Mouse (Mus musculus): ENCODE measurements around the gene Abr.
A peak's percentile ranks its signal among the peaks of the same experiment; 100 is the strongest.

Abr gene

DNA sequence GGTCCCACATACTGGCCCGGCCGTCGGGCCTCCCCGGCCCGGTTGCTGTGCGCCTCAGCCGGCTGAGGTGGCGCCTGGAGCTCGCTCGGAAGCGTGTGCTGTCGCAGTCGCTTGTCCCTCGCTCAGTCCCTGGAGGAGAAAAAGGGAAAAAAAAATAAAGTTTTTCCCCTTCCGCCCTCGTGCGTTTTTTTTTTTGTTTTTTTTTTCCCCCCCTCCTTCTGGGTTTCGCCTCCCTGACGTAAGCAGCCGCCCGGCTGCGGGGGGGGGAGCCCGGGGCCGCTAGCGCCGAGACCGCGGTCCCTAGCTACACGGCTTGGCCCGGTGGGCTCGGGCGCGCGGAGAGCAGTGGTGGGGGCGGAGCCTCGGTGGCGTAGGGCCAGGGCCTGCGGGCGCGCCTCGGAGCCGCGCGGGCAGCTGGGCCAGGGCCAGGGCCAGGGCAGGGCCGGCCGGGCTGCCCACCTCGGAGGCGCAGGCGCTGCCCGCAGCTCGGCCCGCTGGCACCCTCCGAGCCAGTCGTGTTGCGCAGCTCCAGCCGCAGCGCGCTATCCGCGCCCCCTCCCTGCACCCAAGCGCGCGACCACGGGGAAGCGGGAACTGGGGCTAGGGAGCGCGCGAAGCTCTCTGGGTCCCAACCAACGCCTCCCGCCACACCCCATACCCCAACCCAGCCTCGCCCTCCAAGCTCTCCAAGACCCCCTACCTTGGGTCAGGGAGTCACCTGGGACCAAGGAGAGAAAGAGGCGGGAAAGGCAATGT, 1.3 kb upstream of the Abr start:
- DNase-seq (ENCODE audit: low spot score in 2 of 2) = peak in 1 of 2 experiments; percentile 33

- DNase-seq (ENCODE audit: low spot score in 2 of 2) = peak in 1 of 2 experiments; percentile 15
Measured at GRCm38 (mm10) chr11:76622566-76623205, 572 bp upstream of the Abr start.

DNA sequence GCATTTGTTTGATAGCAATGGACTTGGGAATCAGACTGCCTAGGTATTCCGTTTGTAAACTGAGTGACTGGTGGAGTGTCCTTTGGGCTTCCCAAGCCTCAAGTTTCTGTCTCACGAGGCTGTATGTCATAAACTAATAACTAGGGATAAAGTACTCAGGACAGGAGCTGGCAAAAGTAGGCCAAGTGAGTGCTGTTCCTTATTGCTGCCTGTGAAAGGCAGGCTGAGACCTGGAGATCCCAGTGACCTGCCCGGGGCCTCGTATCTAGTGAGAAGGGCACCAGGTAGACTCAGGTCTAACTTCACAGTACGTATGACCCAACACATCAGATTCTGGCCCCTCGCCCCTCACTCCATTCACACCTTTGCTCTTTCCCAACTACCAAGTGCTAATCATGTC, 4.0 kb downstream of the Abr start:
- no peak for DNase-seq (ENCODE audit: low spot score in 2 of 2)

DNA sequence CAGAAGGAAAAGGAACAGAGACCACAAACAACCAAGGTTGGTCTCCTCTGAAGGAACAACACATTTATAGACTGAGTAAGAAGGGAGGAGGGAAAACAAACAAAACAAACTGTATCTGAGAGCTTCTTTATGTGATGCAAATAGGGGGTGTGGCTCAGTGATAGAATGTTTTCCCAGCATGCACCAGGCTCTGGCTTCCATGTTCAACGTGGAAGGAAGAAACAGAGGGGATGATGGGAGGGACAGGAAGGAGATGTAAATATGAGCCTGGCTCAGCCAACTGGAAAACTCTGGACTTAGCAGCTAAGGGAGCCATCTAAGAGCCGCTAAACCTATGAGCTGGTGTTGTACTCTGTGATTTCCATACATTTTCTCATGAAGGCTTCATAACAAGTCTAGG, 7.9 kb downstream of the Abr start:
- DNase-seq (ENCODE audit: low spot score in 2 of 2) = no peak

- no peak for DNase-seq (ENCODE audit: low spot score in 2 of 2)
Measured at GRCm38 (mm10) chr11:76612638-76613104, 9.4 kb downstream of the Abr start.

- DNase-seq (ENCODE audit: low spot score in 2 of 2) = no peak
Measured at GRCm38 (mm10) chr11:76610948-76611347, 11.2 kb downstream of the Abr start.

DNA sequence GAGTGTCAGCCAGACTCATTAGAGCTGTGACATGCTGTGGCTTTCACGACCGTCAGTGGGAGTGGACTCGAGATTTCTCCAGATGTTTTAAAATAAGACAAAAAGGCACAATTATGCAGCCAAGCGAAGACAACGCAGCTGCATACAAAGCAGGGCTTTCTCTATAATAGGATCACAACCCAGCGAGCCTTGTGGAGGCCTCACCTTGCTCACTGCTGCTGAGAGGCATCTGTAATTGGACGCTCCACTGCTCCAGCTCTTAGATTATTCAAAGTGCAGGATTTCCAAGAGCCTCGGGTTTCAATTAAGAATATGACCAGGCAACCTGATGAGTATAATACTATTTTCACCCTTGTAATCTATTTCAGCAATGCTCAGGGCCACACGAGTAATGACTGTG, 15.6 kb downstream of the Abr start:
- DNase-seq (ENCODE audit: low spot score in 2 of 2) = no peak

GRCm38 (mm10) chr11:76599219-76599618, 22.9 kb downstream of the Abr start:
- DNase-seq (ENCODE audit: low spot score in 2 of 2) = no peak

DNA sequence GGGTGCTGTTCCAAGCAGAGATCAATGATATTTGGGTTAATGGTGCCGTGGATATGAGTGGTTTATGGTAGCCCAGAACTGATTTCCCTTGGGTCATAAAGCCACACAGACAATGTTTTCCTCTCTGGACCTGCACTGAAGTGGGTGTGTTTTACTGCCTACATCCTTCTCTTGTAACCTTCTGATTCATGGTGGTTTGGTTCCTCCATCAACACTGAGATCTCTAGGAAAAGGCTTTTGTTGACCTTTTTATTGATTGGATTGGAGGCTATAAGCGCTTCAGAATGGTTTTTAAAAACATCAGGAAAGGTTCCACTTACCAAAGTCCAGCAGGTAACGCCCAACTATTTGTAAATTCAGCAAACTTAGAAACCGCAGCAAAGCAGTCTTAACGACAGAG, 23.4 kb downstream of the Abr start:
- DNase-seq (ENCODE audit: low spot score in 2 of 2) = no peak

GRCm38 (mm10) chr11:76593620-76594326, 28.3 kb downstream of the Abr start:
- DNase-seq (ENCODE audit: low spot score in 2 of 2) = no peak

- no peak for DNase-seq (ENCODE audit: low spot score in 2 of 2)
Measured at GRCm38 (mm10) chr11:76589746-76590145, 32.4 kb downstream of the Abr start.

- no peak for DNase-seq (ENCODE audit: low spot score in 2 of 2)
Measured at GRCm38 (mm10) chr11:76588632-76589485, 33.3 kb downstream of the Abr start.

DNA sequence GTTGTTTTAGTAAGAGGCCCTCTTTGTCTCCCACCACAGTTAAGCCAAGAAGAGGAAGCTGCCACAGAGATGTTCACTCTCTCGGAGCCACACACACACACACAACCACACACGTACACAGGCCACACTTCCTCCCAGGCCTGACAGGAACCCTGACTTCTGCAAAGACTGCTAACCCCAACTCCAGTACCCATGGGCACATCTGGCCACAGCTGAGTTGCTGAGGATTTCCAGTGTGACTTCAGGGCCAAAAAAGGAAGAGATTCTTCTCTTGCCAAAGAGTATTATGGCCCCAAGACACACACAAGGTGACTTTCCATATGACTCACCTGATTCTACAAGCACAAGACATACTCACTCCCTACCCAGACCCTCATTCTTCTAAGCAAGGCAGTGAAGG, 34.1 kb downstream of the Abr start:
- no peak for DNase-seq (ENCODE audit: low spot score in 2 of 2)

- no peak for DNase-seq (ENCODE audit: low spot score in 2 of 2)
Measured at GRCm38 (mm10) chr11:76587333-76587732, 34.8 kb downstream of the Abr start.

DNA sequence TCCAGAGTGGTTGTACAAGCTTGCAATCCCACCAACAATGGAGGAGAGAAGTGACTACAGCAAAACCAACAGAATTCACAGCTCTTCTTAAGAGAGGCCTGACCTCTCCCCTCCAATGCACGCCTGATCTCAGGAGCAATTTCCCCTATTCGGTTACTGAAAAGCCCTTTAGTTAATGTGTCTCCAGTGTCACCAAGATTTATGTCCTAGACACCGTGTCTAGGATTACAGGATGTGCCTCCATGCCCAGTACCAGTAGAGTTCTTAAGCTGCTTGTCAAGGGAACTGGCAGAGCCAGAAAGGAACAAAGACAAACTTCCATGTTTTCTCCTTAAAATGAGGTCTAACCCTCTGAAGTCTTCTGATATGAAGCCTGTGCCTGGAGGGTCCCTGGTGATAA, 36.0 kb downstream of the Abr start:
- no peak for DNase-seq (ENCODE audit: low spot score in 2 of 2)

DNA sequence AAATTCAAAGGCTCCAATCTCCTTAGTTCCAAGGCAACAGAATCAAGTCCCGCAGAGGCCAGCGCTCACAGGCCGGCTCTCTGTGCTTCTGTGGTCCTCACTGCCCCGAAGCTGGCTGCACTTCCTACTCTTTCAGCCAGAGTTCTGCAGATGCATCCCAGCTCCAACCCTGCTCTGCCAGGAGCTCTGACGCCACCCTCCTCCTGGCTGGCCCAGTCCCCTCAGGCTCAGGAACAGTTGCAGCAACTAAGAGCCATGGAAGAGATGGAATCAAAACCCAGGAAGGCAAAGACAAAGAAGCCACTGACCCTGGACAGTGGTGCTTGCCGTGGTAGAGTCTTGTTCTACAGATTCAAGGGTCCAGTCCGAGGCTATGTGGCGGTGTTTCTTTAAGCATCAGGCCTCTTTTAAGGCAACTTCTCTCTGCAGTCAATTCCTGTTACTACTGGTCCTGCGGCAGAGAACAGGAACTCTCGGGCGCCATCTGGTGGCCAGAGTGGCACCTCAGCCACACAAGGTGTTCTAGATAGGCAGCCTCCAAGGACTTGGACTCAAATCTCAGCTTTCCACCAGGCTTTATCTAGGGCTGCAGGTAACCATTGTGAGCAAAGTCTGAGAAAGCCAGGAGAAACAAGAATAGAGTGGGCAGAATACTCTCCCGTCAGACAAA, 44.4 kb downstream of the Abr start:
- peak; percentile 55 to 89 for DNase-seq (ENCODE audit: low spot score in 2 of 2)

DNA sequence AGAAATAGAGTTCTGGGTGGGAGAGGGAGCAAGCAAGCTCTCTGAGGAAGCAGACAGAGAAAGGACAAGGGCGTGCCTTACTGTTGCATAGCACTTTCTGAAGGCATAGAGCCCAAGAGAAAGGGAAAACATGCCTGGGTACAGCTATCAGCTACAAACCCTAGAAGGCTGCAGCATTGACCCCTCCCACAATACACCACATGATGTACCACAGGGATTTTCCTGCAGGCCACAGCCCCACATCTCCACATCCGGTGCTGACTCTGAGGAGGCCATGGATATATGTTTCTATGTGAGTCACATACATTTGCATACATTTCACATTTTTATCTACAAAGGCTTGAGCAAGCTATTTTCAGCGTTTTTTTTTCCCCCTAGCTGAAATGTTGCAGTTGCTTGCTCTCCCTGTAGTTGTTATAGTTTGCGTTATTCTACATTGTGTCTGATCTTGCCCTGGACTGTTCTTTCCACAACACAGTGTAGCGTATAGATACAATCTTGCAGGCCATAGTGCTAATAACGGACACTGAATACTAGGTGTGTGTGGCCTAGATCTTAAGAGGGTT, 49.2 kb downstream of the Abr start:
- no peak for DNase-seq (ENCODE audit: low spot score in 2 of 2)

DNA sequence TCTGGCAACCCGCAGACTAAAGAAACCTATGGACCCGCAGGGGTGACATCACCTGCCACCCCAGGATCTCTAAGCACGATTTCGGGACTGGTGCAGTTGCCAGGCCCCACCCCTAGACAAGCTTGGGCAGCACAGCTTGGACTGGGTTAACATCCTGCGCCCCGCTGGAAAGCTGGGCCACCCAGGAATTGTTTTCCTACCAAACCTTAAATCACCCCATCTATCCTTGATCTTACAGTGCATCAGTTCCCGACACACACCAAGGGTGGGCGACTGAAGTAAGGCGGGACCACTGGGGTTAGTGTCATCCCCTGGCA, 50.5 kb downstream of the Abr start:
- DNase-seq (ENCODE audit: low spot score in 2 of 2) = no peak

DNA sequence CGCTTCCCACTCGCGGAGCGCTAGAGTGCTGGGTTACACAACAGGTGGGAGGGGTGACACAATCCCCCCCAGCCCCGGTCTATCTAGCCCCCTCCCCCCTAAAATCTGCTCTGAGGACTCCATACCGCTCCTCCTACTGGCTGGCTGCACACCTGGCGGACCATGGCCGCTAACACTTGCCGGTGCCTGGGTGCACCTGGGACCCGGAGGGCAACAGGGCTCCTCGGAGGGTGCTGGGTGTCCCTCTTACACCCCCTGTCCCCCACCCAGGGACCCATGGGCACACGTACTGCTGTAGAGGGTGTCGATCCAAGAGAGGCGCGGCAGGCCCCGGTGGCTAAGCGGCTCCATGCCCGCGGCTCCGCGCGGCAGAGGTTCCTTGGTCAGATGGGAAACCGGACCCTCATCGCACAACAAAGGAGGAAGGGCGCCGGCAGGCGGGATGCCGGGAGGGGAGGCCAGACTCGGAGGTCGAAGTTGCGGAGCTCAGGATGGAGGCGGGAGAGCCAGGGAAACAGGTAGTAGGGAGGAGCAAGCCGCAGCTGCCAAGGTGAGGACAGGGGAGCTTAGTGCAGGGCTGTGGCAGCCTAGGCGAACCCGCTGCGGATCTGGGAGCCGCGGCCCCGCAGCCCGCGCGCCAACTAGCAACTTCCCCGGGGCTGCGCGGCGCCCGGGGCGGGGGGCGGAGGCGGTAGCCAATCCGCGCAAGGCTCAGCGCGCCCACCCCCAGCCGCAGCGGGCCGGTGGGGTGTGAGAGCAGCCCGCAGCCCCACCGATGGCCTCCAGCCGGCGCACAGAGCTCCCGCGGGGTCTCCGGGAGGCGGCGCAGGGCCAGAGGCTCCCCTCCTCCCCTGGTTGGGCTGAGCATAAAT, 51.1 kb downstream of the Abr start:
- peak in 1 of 2 experiments; percentile 17 for DNase-seq (ENCODE audit: low spot score in 2 of 2)

GRCm38 (mm10) chr11:76570201-76570731, 51.8 kb downstream of the Abr start:
- no peak for DNase-seq (ENCODE audit: low spot score in 2 of 2)

Measured in thymus, postnatal 10 days (tissue).